Mouse (Mus musculus) adipocyte (in vitro differentiated cells): ENCODE data around the gene Lamp2.
"Not testable (repeated sequence)": the region's sequence is repeated elsewhere in the genome, so short reads cannot be mapped to it uniquely, and the experiment has no call there.

Experiments used
- DNase-seq: peaks from one replicate; pipeline ENCODE4 v3.0.0-alpha.2; 2016; ENCODE audit warnings: low spot score

Gene Lamp2

DNA sequence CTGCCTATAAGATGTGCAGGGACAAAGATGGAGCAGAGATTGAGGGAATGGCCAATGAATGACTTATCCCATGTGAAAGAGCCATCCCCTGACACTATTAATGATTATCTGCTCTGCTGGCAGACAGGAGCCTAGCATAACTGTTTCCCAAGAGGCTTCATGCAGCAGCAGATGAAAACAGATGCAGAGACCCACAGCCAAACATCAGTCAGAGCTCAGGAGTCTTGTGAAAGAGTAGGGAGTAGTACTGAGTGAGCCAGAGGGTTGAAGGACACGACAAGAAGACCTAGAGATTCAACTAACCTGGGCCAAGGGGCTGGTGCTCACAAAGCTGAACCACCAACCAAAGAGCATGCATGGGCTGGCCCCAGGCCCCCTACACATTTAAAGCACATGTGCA is 30.2 kb downstream of the Lamp2 start:
- DNase-seq, result no peak

DNA sequence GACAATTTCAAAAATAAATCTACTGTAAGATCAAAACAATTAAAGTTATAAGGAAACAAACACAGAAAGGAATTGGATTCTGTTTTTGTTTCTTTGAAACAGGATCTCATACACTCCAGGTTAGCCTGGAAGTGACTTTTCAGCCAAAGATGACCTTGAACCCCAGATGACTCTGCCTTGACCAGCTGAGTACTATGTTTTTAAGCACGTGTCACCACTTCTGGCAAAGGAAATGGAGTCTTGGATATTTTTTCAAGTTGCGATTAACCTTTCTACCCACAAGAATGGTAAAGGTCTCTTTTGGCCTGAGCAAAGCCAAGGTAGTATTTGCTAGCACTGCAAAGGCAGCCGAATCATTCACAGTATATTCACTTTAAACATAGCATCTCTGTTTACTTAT is 33.2 kb downstream of the Lamp2 start:
- no peak for DNase-seq

DNA sequence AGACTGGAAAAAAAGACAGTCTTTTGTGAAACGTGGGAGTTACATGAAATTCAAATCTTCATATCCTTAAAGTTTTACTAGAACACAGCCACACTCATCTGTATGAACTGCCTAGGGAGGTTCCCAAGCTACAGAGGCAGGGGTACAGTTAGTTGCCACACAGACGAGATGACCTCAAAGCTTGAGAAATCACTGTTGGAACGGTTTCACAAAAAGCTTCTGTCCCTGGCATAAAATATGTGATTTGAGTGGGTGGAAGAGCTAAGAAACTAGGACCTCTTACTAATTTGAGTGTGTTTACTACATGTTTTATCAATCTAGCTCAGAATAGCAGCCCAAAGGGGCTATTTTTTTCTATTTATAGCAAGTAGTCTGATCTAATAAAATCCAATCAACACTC is 33.9 kb downstream of the Lamp2 start:
- peak; percentile 63 for DNase-seq

DNA sequence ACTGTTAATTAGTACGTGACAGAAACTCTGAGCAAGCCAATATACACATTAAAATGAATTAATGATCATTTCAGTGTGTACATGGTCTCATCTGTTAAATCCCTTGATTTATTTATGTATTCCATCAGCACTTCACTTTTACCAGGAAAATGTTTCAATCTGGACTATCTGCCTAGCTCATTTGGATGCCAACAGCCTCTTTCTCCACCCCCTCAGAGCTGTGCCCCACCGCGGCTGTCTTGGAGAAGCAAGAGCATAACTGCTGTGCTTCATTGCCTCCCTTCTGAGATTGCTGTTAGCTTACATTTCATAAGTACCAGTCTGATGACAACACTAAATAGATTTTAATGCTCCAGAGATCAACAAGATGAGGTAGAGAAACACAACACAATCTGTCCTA is 52.4 kb downstream of the Lamp2 start:
- DNase-seq, result no peak

DNA sequence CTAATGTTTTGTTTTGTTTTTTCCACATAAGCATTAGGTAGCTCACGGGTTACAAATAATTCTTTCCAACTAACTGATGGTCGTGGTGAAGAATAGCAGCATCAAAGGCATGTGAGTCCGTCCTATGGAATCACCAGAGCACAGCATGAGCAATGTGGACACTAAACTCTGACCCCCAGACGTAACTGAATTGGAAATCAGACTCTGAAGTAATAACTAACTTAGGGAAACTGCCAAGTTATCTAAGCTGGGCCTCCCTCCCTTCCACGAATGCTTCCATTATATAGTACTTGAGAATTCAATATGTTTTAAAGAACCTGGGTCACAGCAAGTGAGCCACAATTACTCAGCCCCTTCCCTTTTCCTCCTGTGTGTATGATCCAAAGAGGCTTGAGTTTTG is 53.3 kb downstream of the Lamp2 start:
- DNase-seq, result no peak

DNA sequence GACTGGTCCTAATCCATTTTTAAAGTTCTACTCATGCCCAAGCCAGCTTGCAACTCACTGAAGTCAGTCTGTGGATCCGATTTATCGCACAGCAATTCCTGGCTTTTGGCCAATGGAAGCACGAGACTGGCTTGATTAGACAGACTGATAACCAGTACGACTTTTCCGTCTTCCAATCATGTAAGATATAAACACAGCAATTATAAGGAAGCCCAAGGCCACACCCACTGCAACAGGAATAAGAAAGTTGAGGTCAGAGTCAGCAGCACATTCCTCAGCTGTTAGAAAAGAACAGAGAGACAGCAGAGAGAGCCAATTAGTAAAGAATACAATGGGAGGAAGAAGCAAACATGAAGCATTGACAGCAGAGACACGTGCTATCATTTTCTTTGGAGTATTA is 54.2 kb downstream of the Lamp2 start:
- no peak for DNase-seq

DNA sequence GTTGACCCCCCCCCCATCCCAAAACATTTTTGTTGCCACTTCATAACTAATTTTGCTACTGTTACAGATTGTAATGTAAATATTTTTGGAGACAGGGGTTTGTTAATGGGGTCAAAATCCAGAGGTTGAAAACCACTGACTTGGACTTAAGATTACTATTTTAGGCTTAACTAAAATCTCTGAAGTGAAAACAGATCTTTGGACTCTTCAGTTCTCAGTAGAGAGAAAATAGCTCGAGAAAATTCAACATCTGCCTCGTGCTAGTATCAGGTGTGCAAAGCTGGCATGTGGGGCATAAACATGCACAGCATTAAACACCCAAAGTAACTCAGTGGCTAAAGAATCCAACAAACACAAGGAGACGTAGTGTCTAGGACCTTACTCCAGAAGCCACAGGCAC is 55.6 kb downstream of the Lamp2 start:
- DNase-seq, result no peak

DNA sequence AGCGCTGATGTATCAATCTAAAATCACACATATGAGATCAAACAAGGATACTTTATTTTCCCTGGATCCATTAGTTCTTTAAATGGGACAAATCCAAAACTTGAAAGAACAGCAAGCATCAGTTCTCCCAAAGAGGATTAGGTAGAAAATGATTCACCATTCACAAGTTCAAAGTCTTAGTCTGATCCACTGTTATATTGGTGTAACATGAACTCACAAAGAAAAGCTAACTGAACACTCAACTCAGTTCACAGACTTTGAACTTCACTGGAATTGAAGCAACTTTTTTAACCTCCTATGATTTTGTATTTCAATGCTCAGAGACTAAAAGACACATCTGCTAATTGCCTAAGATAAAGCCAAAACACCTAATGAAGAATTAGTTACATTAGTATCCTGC is 56.6 kb downstream of the Lamp2 start:
- DNase-seq, result no peak

DNA sequence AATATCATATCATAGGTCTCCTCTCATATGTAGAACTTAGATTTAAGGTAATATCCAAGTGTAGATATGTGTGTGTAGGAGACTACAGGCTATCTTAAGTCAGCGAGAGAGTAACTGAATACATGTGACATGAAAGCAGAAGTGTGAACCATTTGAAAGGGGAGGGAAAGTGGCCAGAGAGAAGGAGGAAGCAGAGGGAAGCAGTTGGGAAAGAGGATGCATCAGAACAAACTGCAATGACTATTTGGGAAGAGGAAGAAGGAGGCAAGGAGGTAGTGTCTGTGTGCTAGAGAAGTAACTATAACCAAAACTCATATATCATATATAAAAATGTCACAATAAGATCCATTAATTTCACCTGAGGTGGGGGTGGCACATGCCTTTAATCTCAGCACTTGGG is 83.1 kb downstream of the Lamp2 start:
- not testable (repeated sequence) for DNase-seq

DNA sequence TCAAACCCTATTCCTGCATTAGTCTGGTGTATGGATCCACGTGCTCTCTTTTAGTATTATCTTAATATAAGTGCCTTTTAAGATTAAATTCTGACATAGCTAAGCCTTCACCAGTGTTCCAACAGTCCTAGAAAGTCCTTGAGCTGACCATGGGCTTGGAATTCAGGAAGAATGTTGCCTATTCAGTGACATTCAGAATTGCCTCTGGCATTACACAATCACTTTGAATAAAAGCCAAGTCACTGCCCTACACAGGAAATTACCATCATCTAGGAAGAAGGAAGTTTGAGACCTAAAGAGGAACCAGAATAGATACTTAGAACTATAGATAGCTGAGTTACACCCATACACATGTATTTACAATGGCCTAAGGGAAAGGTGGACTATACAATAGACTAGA is 91.6 kb downstream of the Lamp2 start:
- DNase-seq, result not testable (repeated sequence)

DNA sequence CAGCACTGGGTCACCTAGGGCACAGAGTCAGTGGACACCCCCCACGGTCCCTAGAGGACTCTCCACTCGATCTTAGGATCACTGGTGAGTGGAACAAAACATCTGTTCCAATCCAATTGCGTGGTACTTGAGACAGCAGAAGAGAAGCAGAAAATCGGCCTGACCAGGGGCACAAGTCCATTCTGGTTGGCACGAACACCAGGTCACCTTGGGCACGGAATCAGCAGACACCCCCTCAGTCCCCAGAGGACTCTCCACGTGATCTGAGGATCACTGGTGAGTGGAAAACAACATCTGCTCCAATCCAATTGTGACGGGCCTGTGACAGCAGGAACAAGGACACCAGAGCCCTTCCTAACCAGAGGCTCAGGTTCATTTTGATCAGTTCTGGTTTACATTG is 94.2 kb downstream of the Lamp2 start:
- no peak for DNase-seq
